Mouse (Mus musculus) right cerebral cortex, postnatal 36 days (tissue): ENCODE measurements around the gene Vmn1r34.
"Not testable (repeated sequence)": the region's sequence is repeated elsewhere in the genome, so short reads cannot be mapped to it uniquely, and the experiment has no call there.

Experiments
- DNase-seq, 2 experiments: peaks; one replicate each; pipeline ENCODE4 v3.0.0; 2022; ENCODE audit warnings: low spot score in 2 of 2, mixed read lengths in 1 of 2

Vmn1r34 gene

DNA sequence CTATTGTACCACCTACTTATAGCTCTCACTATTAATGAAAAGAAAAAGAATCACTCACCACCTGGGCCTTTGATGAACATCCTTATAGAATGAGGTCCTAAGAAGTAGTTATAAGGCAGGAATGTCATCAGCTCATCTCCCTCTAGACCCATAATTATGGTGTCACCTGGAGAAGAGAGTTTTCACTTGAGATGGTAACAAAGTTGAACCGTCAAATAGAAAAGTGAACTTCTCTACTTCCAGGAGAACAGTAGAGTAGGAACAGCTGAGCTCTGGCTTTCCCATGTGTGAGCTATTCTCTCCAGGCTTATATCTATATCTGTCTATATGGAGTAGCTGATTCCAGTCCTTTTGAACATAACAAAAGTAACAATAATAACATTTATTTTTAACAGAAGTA lies at the start of gene Vmn1r34:
Vmn1r34 (minus strand) TSS at position 101 of the 400 bp plus-strand sequence.
- no peak for DNase-seq

DNA sequence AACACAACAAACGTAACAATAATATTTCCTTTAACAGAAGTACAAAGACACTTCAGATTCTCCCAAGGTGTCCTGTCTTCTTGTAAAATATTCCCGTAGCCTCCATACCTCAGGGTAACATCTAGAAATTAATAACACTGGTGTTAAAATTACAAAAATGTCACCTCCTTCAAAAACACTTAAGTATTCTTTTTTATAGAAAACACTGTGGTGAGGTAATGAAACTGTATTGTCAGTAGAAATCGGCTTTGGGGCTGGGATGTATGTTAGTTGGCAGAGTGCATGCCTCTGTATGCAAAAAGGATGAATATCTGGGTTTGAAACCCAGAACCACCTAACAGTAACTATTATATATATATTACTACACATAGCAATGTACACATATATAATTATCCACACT lies 42.1 kb upstream of the Vmn1r34 start, which contains the start of gene Vmn1r35:
Vmn1r35 (minus strand) TSS at position 101 of the 400 bp plus-strand sequence.
- DNase-seq = no peak

DNA sequence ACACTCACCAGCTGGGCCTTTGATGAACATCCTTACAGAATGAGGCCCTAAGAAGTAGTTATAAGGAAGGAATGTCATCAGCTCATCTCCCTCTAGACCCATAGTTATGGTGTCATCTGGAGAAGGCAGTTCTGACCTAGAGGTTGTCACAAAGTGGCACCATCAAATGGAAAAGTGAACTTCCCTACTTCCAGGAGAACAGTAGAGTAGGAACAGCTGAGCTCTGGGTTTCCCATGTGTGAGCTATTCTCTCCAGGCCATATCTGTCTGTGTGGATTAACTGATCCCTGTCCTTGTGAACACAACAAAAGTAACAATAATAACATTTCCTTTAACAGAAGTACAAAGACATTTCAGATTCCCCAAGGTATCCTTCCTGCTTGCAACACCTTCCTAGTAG lies 25.5 kb downstream of the Vmn1r34 start, which contains the start of gene Vmn1r33:
Vmn1r33 (minus strand) TSS at position 101 of the 400 bp plus-strand sequence.
- not testable (repeated sequence) for DNase-seq

DNA sequence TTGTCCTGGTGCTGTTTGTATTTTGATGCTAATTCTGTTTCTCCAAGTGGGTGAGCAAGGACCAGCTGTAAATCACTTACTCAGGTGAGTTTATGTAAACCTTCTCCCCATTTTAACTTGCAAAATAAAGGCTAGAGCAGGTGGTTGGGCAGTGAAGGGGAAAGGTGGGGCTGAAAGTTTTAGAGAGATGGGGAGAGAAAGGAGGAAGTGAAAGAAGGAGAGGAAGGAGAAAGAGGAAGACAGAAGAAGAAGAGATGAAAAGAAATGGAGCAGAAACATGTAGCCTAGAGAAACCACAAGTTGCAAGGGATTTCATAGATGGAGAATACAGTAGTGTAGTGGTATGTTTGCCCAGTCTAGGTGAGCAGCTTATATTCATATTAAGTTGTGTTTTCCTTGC lies 47.9 kb downstream of the Vmn1r34 start:
- DNase-seq = no peak
